Mouse (Mus musculus) forebrain, embryonic 11.5 days (tissue): ENCODE results near the gene Pde7b. TPM values are rescaled to one million over a fixed set of nuclear protein-coding genes. Genes with fewer than 3 reads are reported as not detected.

Experiments
- ATAC-seq: fragments of 200-750 bp; cut with Nextera tagmentation; replicated peaks from 2 replicates; pipeline ENCODE4 v1.8.0; 2017; ENCODE audit warnings: moderate TSS enrichment; ENCODE audit not compliant: low FRiP score
- DNase-seq: peaks from one replicate; pipeline ENCODE4 v3.0.0-alpha.2; 2017; ENCODE audit warnings: low spot score
- H3K27ac ChIP-seq: fragments of 300-500 bp; sonication (generic); 2 replicates; pipeline ENCODE4 v1.5.1; 2014; ENCODE audit warnings: low read depth, low read length
- H3K27me3 ChIP-seq: fragments of 300-500 bp; sonication (generic); 2 replicates; pipeline ENCODE4 v1.6.1; 2014; ENCODE audit warnings: mild to moderate bottlenecking, low read length, mixed read lengths; ENCODE audit not compliant: control insufficient read depth, insufficient read depth
- H3K36me3 ChIP-seq: fragments of 300-500 bp; sonication (generic); 2 replicates; pipeline ENCODE4 v1.6.1; 2014; ENCODE audit warnings: mild to moderate bottlenecking, low read length, moderate library complexity, mixed read lengths; ENCODE audit not compliant: control insufficient read depth, insufficient read depth
- H3K4me1 ChIP-seq: fragments of 300-500 bp; sonication (generic); replicated peaks from 2 replicates; pipeline ENCODE4 v1.6.1; 2014; ENCODE audit warnings: low read length, mixed read lengths; ENCODE audit not compliant: control insufficient read depth, insufficient read depth
- H3K4me2 ChIP-seq: fragments of 300-500 bp; sonication (generic); 2 replicates; pipeline ENCODE4 v1.6.1; 2014; ENCODE audit warnings: low read depth, mild to moderate bottlenecking, low read length, moderate library complexity, mixed read lengths; ENCODE audit not compliant: severe bottlenecking
- H3K4me3 ChIP-seq: fragments of 300-500 bp; sonication (generic); 2 replicates; pipeline ENCODE4 v1.5.1; 2014; ENCODE audit warnings: low read depth, low read length
- H3K9ac ChIP-seq: fragments of 300-500 bp; sonication (generic); 2 replicates; pipeline ENCODE4 v1.6.1; 2014; ENCODE audit warnings: low read length
- H3K9me3 ChIP-seq: fragments of 300-500 bp; sonication (generic); 2 replicates; pipeline ENCODE4 v1.6.1; 2016; ENCODE audit warnings: low read length, mixed read lengths; ENCODE audit not compliant: control insufficient read depth
- WGBS: fragments of 180-500 bp; shearing (Covaris S2); extraction: QIAGEN DNeasy Blood & Tissue Kit; methylation state at CpG from one replicate; pipeline ENCODE4 v1.1.7; 2014; 5-methylcytosine and 5-hydroxymethylcytosine counted together
- polyA plus RNA-seq: library from polyadenylated mRNA; unstranded; fragments of >200 nt; fragmentation: Nextera tagmentation; extraction: Ambion mirVana; gene quantifications from 2 replicates; pipeline ENCODE4 v1.2.1, GENCODE M21; 2014

The Pde7b gene
- polyA plus RNA-seq, 1 experiment from 2014 or later: 1.7 TPM

DNA sequence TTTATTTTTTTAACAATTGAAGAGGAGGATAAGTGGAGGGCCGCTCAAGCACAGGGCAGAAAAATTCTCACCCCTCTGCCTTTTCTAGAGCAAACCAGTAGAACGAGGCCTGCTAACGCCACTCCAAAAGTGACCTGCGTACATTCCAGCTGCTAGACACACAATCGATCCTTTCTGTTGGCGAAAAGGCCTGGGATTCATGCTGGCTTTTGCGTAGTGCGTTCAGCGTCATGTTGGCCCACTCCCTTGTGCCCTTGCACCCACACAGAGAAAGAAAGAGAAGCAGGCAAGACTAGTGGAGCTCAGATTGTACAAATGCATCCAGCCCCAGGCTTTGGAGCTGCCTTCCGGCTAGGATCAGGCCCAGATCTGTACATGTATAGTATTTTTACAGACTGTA, 55.4 kb downstream of the Pde7b start:
- no peak overlapping the region for H3K9ac ChIP-seq
- ATAC-seq (no peak), DNase-seq (no peak)
- H3K4me3 ChIP-seq: no peak overlapping the region
- H3K4me1 ChIP-seq: no peaks in the 10 kb centered on the region
- 71% methylated on average over 10 of the region's 10 CpGs for WGBS
- H3K9me3 ChIP-seq: no peaks in the 10 kb centered on the region
- no peaks in the 10 kb centered on the region for H3K27me3 ChIP-seq
- no peak overlapping the region for H3K4me2 ChIP-seq
- H3K27ac ChIP-seq: no peak overlapping the region
- no peaks in the 10 kb centered on the region for H3K36me3 ChIP-seq

DNA sequence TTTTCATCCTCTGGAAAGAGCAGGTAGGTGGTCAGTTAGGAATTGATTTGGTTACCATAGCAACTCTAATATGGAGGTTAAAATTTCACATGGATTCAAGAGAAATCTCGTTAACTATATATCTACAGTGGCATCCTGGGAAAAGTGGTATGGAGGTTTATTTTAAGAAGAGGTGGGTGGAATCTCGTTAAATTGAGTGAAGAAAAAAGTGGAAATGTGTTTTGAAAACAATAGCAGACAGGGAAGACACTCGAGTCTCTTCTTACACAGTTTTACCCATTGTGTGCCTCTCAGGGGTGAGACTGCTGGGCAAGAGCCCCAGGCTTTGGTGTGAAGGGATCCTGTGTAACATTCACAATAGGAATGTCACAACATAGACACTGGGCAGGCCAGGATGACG, 56.3 kb downstream of the Pde7b start:
- Histone ChIP-seq H3K9ac (no peak overlapping the region), H3K27ac (no peak overlapping the region), H3K4me1 (no peaks in the 10 kb centered on the region), H3K36me3 (no peaks in the 10 kb centered on the region), H3K4me3 (no peak overlapping the region), H3K27me3 (no peaks in the 10 kb centered on the region), H3K4me2 (no peak overlapping the region), H3K9me3 (no peaks in the 10 kb centered on the region)
- DNase-seq (no peak), ATAC-seq (no peak)
- WGBS: 26% methylated on average over 4 of the region's 4 CpGs

DNA sequence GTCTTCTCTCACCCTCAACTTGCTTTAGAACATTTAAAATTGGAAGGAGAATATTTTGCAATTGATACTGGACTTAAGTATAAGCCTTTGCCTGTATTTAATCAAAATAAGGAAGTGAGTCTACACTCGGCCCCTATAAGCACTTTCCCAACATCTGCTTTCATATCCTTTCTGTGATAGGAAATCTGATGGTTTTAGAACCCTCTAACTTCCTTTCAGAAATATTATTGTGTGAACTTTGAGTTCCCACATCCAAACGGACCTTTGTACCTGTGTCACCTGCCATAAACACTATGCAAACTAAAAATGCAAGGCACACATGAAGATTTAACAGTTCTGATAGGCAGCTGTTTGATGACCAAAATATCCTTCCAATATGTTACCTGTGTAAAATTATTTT, 58.2 kb downstream of the Pde7b start:
- DNase-seq (no peak), ATAC-seq (no peak)
- no peaks in the 10 kb centered on the region for H3K4me1 ChIP-seq
- H3K36me3 ChIP-seq: no peaks in the 10 kb centered on the region
- no peak overlapping the region for H3K4me3 ChIP-seq
- H3K4me2 ChIP-seq: no peak overlapping the region
- H3K9ac ChIP-seq: no peak overlapping the region
- H3K27ac ChIP-seq: no peak overlapping the region
- no peaks in the 10 kb centered on the region for H3K27me3 ChIP-seq
- H3K9me3 ChIP-seq: no peaks in the 10 kb centered on the region
- WGBS: 81% methylated on average over 2 of the region's 2 CpGs

DNA sequence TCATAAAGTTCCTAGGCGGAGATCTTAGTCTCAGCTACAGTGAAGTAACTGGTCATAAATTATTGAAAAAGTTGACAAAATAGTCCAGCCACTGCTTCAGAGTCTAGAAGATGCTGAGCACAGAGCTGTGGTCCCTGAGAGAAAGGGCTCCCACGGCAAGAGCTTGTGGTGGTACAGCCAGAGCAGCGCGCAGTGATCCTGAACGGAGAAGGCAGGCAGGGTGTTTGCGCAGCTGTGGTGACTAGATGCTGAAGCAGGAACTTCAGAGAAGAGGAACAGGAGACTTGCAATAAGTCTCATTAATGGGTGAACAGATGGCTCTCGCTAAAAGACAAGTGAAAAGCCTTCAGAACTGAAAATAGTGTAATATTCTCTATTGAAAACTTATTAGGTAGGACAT, 61.9 kb downstream of the Pde7b start:
- H3K4me1 ChIP-seq: no peaks in the 10 kb centered on the region
- no peak overlapping the region for H3K4me3 ChIP-seq
- DNase-seq: no peak
- no peak overlapping the region for H3K27ac ChIP-seq
- H3K9me3 ChIP-seq: no peaks in the 10 kb centered on the region
- ATAC-seq: no peak
- H3K9ac ChIP-seq: no peak overlapping the region
- WGBS: 83% methylated on average over 7 of the region's 7 CpGs
- no peaks in the 10 kb centered on the region for H3K36me3 ChIP-seq
- H3K4me2 ChIP-seq: no peak overlapping the region
- H3K27me3 ChIP-seq: no peaks in the 10 kb centered on the region

DNA sequence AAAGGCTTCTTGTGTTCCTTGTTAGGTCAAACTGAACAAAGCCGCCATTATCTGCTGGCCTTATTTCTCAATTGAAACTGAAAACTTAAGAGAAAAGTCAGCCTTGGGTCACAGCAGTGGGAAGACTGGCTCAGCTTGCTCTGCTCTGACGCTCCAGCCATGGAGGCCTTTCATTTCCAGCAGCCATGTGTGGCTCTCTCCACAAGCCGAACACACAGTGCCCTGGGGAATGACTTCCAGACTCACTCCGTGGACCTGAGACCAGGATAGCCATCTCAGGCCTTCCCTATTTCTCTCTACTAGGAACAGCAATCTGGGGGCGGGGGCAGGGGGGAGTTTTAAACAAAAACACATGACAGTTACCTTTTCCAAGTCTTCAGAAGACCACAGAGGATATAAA, 63.2 kb downstream of the Pde7b start:
- no peak for ATAC-seq
- WGBS: 78% methylated on average over 5 of the region's 5 CpGs

DNA sequence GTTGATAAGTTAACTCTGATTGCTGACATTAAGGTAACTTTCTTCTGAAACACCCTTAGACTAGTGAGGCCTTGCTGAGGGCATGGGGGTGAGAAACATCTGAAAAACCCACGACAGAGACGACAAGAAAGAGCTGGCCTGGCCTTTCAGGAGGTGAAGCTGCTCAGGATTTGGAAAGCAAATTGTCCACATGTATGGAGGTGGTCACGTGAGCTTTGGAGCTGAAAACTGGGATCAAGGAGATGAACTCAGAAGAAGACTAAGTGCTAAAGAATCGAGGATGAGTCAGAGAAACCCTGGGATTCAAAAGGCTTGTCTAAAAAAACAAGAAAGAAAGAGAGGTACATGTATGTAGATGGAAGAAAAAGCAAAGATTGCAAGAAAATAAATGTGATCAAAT, 65.2 kb downstream of the Pde7b start:
- no peak overlapping the region for H3K4me2 ChIP-seq
- WGBS: 77% methylated on average over 4 of the region's 4 CpGs
- H3K4me1 ChIP-seq: no peaks in the 10 kb centered on the region
- H3K9me3 ChIP-seq: no peaks in the 10 kb centered on the region
- H3K4me3 ChIP-seq: no peak overlapping the region
- no peak for DNase-seq
- no peaks in the 10 kb centered on the region for H3K27me3 ChIP-seq
- H3K36me3 ChIP-seq: no peaks in the 10 kb centered on the region
- ATAC-seq: no peak
- H3K27ac ChIP-seq: no peak overlapping the region
- no peak overlapping the region for H3K9ac ChIP-seq

More for the DNA sequence above, 63.2 kb downstream of the Pde7b start:
- Histone ChIP-seq H3K9ac (no peak overlapping the region), H3K36me3 (no peaks in the 10 kb centered on the region), H3K27me3 (no peaks in the 10 kb centered on the region), H3K4me2 (no peak overlapping the region), H3K4me1 (no peaks in the 10 kb centered on the region), H3K27ac (no peak overlapping the region), H3K9me3 (no peaks in the 10 kb centered on the region), H3K4me3 (no peak overlapping the region)
- DNase-seq: no peak

DNA sequence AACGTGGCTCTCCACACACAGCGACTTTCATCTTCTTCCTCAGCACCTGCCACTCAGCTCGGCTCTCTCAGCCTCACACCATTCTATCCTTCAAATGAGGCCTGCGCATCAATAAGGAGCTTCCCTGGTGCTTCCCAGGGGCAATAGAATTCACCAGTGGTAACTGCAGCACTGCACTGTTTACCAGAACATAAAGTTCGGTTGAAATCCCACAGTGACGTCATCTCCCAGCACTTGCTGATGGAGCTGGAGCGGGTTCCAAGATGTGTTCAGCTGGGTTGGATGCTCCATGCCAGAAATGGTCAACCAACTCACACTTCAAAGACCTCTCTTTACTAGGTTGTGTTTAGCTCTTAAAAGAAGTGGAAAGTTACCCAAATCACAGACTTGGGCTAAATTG, 65.6 kb downstream of the Pde7b start:
- 80% methylated on average over 7 of the region's 7 CpGs for WGBS
- Histone ChIP-seq H3K4me1 (no peaks in the 10 kb centered on the region), H3K4me3 (no peak overlapping the region)

DNA sequence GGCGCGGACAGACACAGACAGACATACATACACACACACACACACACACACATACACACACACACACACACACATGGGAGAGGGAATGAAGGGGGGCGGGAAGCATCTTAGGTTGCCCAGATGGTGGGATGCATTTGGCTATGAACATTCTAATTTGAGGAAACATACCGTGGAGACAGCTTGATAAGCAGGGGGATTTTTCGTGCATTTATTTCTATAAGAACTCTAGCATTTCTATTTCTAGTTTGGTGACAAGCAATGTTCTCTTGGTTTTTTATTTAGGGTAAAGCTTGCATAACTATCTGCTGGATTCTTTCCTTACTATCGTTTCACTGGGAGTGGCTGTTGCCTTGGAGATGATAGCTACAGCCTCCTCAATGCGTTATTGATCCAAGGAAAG, 66.2 kb downstream of the Pde7b start:
- WGBS: 89% methylated on average over 7 of the region's 7 CpGs
- ATAC-seq: no peak
- H3K9me3 ChIP-seq: no peaks in the 10 kb centered on the region

More for the DNA sequence above, 65.6 kb downstream of the Pde7b start:
- DNase-seq: no peak
- Histone ChIP-seq H3K4me2 (no peak overlapping the region), H3K36me3 (no peaks in the 10 kb centered on the region), H3K27ac (no peak overlapping the region), H3K9ac (no peak overlapping the region), H3K27me3 (no peaks in the 10 kb centered on the region), H3K9me3 (no peaks in the 10 kb centered on the region)
- ATAC-seq: no peak

DNA sequence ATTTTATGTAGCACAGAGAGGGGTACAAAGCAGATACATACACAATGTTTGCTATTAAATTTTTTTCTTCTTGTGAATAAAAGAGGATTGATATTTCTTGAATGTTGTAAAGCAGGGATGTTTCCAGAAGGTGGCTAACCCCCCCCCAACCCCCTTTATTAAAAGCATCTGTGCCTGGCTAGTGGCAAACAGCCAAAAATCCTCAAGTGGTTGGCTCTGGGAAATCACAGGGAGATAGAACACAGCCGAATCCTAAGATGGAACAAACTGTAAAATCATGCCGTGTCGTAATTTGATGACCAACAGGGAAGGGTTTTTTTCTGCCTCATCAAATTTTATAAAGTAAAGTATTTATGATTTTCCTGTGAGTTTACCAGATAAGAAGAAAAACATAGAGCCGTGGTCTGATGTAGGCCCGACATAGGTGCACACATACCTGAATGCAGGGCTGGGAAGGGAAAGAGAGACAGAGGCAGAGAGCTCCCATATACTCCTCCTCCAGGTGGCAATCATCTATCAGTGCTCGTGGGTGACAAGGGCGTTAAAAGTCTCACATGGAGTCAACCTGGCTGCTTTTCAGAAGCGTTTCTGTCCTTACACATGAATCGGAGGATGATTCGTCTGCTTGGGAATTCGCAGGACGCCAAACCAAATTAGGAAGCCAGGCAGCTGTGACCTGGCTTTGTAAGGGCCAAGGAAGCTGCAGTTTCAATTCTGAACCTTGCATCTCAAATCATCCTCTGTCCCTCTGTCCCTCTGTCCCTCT, 67.4 kb downstream of the Pde7b start:
- no peak overlapping the region for H3K4me3 ChIP-seq
- ATAC-seq (no peak), DNase-seq (no peak)
- no peak overlapping the region for H3K27ac ChIP-seq
- H3K27me3 ChIP-seq: no peaks in the 10 kb centered on the region
- H3K4me1 ChIP-seq: no peaks in the 10 kb centered on the region
- no peaks in the 10 kb centered on the region for H3K9me3 ChIP-seq
- H3K4me2 ChIP-seq: no peak overlapping the region
- no peak overlapping the region for H3K9ac ChIP-seq
- 84% methylated on average over 12 of the region's 12 CpGs for WGBS
- H3K36me3 ChIP-seq: no peaks in the 10 kb centered on the region

More for the DNA sequence above, 66.2 kb downstream of the Pde7b start:
- no peak overlapping the region for H3K27ac ChIP-seq
- no peaks in the 10 kb centered on the region for H3K27me3 ChIP-seq
- no peak for DNase-seq
- H3K4me3 ChIP-seq: no peak overlapping the region
- no peaks in the 10 kb centered on the region for H3K4me1 ChIP-seq
- H3K9ac ChIP-seq: no peak overlapping the region
- no peaks in the 10 kb centered on the region for H3K36me3 ChIP-seq
- no peak overlapping the region for H3K4me2 ChIP-seq
